Mouse (Mus musculus) thymus, postnatal 14 days (tissue): ENCODE data around the gene Dph7.
A peak's percentile ranks its signal among the peaks of the same experiment; 100 is the strongest.
"Not testable (repeated sequence)": the region's sequence is repeated elsewhere in the genome, so short reads cannot be mapped to it uniquely, and the experiment has no call there.

Experiments used
- DNase-seq: peaks from one replicate; pipeline ENCODE4 v3.0.0; 2021

Dph7 gene

GRCm38 (mm10) chr2:24974452-24974851 is 12.3 kb downstream of the Dph7 start:
- not testable (repeated sequence) for DNase-seq

GRCm38 (mm10) chr2:24974906-24975703 is 12.9 kb downstream of the Dph7 start, which contains the start of gene Mrpl41:
Mrpl41 (minus strand) TSS chr2:24975098.
- DNase-seq: peak; percentile 96

GRCm38 (mm10) chr2:24975704-24976297 is 13.6 kb downstream of the Dph7 start, which contains the start of gene Pnpla7:
Pnpla7 (plus strand) TSS chr2:24976033.
- DNase-seq: peak; percentile 85

DNA sequence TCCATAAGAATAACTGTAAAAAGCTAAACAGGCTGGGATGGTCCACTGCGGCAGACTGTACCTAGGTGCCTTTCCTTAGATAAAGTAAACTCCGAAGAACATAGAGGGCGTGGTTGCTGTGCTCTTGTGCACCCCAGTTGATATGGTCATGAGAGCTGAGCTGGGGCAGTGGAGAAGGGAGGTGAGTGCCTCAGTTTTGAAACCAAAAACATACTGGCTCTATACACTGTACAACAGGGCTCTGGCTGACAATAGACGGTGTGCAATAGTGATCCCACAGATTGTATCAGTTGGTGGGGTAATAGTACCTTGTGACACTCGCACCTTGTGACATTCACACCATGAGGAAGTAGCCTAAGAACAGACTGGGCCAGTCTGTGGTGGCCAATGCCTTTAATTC is 14.8 kb downstream of the Dph7 start:
- no peak for DNase-seq

GRCm38 (mm10) chr2:24987762-24988161 is 25.6 kb downstream of the Dph7 start:
- DNase-seq: no peak

DNA sequence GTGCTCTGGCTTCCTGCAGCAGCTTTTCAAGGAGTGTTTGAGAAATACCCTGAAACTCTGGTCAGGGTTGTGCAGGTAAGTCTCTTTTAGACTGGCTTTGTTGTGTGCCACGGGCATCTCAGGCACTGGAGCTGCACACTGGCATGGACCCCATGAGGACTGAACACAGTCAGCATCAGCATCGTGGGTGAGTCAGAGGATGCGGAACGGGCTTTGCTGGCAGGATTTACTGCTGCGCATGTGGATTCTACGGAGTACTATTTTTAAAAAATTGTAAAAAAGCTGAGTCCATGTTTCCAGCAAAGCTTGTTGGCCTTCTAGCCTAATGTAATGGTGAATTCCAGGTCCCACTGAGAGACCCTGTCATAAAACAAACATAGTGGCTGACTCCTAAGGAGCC is 33.1 kb downstream of the Dph7 start:
- no peak for DNase-seq

DNA sequence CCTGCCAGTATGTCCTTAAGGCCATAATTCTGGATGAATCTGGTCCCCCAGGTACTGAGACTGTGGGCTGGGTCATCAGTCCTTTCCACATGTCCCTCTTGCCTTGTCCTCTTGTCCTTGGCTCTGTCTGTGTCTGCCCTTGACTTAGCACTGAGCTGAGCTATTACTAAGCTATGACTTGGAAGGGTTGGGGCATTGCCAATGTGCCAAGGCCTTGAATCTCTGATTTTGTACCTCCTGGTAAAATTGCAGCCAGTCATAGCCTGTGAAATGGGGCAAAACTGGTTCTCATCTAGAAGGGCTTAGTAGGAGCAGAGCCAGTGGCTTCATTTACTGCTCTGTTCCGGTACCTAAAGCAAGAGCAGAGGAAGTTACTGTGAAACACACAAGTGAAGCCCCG is 34.3 kb downstream of the Dph7 start:
- DNase-seq: no peak

DNA sequence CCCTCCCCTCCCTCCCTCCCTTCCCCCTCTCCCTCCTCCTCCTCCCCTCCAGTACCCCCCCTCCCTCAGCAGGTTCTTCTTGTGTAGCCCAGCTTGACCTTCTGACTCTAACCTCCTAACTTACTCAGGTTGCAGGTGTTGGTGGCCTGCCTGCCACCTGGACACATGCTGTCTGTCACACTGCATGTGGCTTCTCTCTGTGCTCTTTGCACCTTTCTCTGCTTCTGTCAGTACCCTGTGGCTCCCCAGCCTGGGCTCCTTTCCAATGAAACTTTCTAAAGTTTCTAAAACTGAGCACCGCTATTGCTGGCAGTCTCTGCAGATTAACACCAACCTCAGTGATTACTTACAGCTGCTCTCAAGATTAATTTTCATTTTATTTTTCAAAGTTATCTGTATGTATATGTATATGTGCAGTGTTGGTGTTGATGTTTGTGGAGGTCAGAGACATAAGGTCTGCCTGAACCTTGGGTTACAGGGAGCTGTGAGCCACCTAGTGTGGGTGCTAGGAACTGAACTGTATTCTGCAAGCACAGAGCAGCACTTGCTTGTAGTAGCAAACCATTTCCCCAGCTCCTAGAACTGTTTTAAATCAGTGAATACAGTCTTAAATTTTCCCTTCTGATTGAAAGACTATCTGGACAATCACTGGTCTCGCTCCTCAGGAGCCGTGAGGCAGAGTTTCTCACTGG is 38.5 kb downstream of the Dph7 start:
- peak; percentile 61 for DNase-seq

DNA sequence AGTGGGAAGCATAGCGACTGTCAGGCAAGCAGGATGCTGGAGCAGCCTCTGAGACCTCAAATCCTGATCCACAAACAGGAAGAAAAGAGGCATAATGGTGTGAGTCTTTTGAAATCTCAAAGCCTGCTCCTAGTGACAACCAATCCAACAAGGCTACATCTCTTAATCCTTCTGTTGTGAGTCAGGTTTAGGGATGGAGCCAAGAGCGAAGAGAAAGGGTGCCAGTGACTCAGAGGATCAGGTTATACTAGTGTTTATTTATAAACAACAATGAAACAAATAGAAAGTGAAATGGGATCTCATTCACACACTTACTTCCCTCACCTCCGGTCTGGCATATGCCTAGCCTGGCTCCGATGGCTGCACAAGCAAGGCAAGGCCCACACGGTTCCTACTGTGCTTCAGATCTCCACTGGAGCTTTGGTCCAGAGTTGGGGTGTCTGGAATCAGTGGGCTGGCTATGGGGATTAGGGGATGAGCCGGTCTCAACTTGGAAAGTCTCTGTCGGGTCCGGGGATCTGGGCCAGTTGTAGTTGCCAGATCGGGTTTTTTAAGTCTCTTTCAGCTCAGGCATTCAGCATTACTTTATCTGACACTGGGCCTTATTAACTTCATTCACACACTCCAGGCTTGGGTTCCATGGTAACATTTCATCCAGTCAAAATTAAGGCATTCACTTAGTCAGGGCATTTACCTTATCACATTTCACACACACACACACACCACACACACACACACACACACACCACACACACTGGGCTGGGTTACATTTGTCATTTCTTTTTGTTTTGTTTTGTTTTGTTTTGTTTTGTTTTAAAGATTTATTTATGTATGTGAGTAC is 42.0 kb downstream of the Dph7 start:
- no peak for DNase-seq

DNA sequence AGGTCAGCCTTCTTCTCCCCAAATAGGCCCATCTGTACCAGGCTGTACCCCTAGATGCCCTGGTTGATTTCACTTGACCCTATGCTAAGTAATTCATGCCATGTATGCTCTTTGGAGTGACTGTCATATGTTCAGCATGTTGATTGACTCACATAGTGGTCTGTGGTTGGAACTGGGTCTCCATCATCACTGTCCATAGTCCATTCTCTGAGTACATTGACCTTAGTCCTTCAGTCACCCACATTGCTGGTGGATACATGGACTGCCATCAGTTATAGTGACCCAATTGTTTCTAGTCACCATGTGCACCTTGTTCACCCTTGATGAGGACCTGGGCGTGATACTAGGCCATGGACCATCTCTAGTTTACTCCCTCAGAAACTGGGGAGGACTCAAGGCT is 44.6 kb downstream of the Dph7 start:
- no peak for DNase-seq

GRCm38 (mm10) chr2:25008250-25008649 is 46.0 kb downstream of the Dph7 start:
- peak; percentile 38 for DNase-seq
